Mouse (Mus musculus): Measurements from ENCODE around the gene Fbxw21.

DNA sequence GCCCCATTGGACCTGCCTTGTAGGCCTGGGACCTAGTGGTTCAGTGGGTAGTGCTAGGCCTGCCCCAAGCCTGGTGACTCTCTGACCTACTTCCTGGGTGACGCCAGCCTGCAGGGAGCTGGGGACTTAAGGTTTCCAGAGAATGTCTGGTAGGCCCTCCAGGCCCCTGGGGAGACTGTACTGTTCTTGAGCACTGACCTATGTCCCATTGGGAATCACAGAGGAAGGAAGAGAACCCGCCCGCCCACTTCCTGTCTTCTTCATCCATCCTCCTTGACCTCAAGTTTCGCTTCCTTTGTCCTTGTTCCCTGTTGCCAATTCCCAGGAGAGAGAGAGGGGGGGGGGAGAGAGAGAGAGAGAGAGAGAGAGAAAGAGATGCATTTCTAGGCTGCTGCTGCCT, 43.7 kb downstream of the Fbxw21 start:
- no peak for TF ChIP-seq CTCF (IDR thresholded peaks at IDR 0.05)
- no peak for TF ChIP-seq EP300 (IDR thresholded peaks at IDR 0.05)

All from lung, postnatal 0 days (tissue).